Mouse (Mus musculus) neural tube, embryonic 13.5 days (tissue): ENCODE data around the gene Tle2. TPM values are rescaled to one million over a fixed set of nuclear protein-coding genes. Genes with fewer than 3 reads are reported as not detected.
A peak's percentile ranks its signal among the peaks of the same experiment; 100 is the strongest.

Experiments
- ATAC-seq: fragments of 200-750 bp; cut with Nextera tagmentation; 2 replicates; pipeline ENCODE4 v1.8.0; 2017; ENCODE audit warnings: low read depth, mild to moderate bottlenecking, moderate TSS enrichment, moderate library complexity
- H3K27ac ChIP-seq: fragments of 300-500 bp; sonication (generic); replicated peaks from 2 replicates; pipeline ENCODE4 v1.5.1; 2015; ENCODE audit warnings: moderate library complexity, mild to moderate bottlenecking, inconsistent platforms
- H3K27me3 ChIP-seq: fragments of 300-500 bp; sonication (generic); 2 replicates; pipeline ENCODE4 v1.6.1; 2015; ENCODE audit warnings: mild to moderate bottlenecking, inconsistent platforms
- H3K36me3 ChIP-seq: fragments of 300-500 bp; sonication (generic); 2 replicates; pipeline ENCODE4 v1.6.1; 2015; ENCODE audit warnings: mild to moderate bottlenecking, inconsistent platforms
- H3K4me1 ChIP-seq: fragments of 300-500 bp; sonication (generic); replicated peaks from 2 replicates; pipeline ENCODE4 v1.6.1; 2015; ENCODE audit warnings: inconsistent platforms
- H3K4me2 ChIP-seq: fragments of 300-500 bp; sonication (generic); 2 replicates; pipeline ENCODE4 v1.6.1; 2015; ENCODE audit warnings: inconsistent platforms, mild to moderate bottlenecking, moderate library complexity
- H3K4me3 ChIP-seq: fragments of 300-500 bp; sonication (generic); 2 replicates; pipeline ENCODE4 v1.5.1; 2015; ENCODE audit warnings: mild to moderate bottlenecking, inconsistent platforms
- H3K9ac ChIP-seq: fragments of 300-500 bp; sonication (generic); 2 replicates; pipeline ENCODE4 v1.6.1; 2015; ENCODE audit warnings: moderate library complexity, mild to moderate bottlenecking, inconsistent platforms
- H3K9me3 ChIP-seq: fragments of 300-500 bp; sonication (generic); 2 replicates; pipeline ENCODE4 v1.6.1; 2016; ENCODE audit warnings: inconsistent platforms
- WGBS: fragments of 180-500 bp; shearing (Covaris S2); methylation state at CpG from one replicate; pipeline ENCODE4 v1.1.7; 2015; 5-methylcytosine and 5-hydroxymethylcytosine counted together
- polyA plus RNA-seq: library from polyadenylated mRNA; unstranded; fragments of >200 nt; fragmentation: Nextera tagmentation; extraction: Ambion mirVana; gene quantifications from 2 replicates; pipeline ENCODE4 v1.2.1, GENCODE M21; 2015

The Tle2 gene
- polyA plus RNA-seq, 1 experiment from 2014 or later: 32.9 TPM

GRCm38 (mm10) chr10:81600738-81601203, 26.4 kb downstream of the Tle2 start, which contains the start of gene Tle6:
Gene Tle6, minus strand, starts transcription at chr10:81601073.
- Histone ChIP-seq H3K4me2 (peak within 1 kb of the TSS; percentile 51), H3K4me3 (peak within 1 kb of the TSS; percentile 18; the same call in 1 of the 2 replicates), H3K36me3 (no peaks in the 10 kb centered on the region), H3K9me3 (no peaks in the 10 kb centered on the region), H3K27ac (no peak within 1 kb of the TSS), H3K9ac (peak within 1 kb of the TSS; percentile 27; the same call in 1 of the 2 replicates), H3K4me1 (peaks cover 62% of the 10 kb centered on the region), H3K27me3 (peaks cover 36% of the 10 kb centered on the region)
- under 1% methylated on average over 28 of the region's 28 CpGs for WGBS
- ATAC-seq: peak; percentile 72

- WGBS: 18% methylated on average over 7 of the region's 7 CpGs
- peaks cover 56% of the 10 kb centered on the region for H3K4me1 ChIP-seq
Measured at GRCm38 (mm10) chr10:81601396-81601905, 27.1 kb downstream of the Tle2 start.

GRCm38 (mm10) chr10:81602741-81603151, 28.4 kb downstream of the Tle2 start:
- ATAC-seq: no peak
- H3K27ac ChIP-seq: peak overlapping the region; percentile 42; the same call in 1 of the 2 replicates
- H3K9me3 ChIP-seq: no peaks in the 10 kb centered on the region
- 14% methylated on average over 4 of the region's 4 CpGs for WGBS
- H3K9ac ChIP-seq: no peak overlapping the region
- no peaks in the 10 kb centered on the region for H3K36me3 ChIP-seq
- peaks cover 52% of the 10 kb centered on the region for H3K4me1 ChIP-seq
- H3K4me2 ChIP-seq: no peak overlapping the region
- no peak overlapping the region for H3K4me3 ChIP-seq
- peaks cover 30% of the 10 kb centered on the region for H3K27me3 ChIP-seq

More at GRCm38 (mm10) chr10:81601396-81601905, 27.1 kb downstream of the Tle2 start:
- peak overlapping the region; percentile 51 for H3K4me2 ChIP-seq
- H3K36me3 ChIP-seq: no peaks in the 10 kb centered on the region
- peak overlapping the region; percentile 27; the same call in 1 of the 2 replicates for H3K9ac ChIP-seq
- no peak overlapping the region for H3K4me3 ChIP-seq
- H3K9me3 ChIP-seq: no peaks in the 10 kb centered on the region
- no peak for ATAC-seq
- H3K27me3 ChIP-seq: peaks cover 31% of the 10 kb centered on the region
- no peak overlapping the region for H3K27ac ChIP-seq

- H3K4me1 ChIP-seq: peaks cover 47% of the 10 kb centered on the region
- H3K9me3 ChIP-seq: no peaks in the 10 kb centered on the region
- H3K4me3 ChIP-seq: no peak overlapping the region
- 82% methylated on average over 12 of the region's 12 CpGs for WGBS
- peak overlapping the region; percentile 59; the same call in 1 of the 2 replicates for H3K4me2 ChIP-seq
- peak overlapping the region; percentile 47 for H3K9ac ChIP-seq
- 0 out of 2 replicates have a peak, but pooled peaks cover 1% of the 10 kb centered on the region for H3K36me3 ChIP-seq
- H3K27me3 ChIP-seq: peaks cover 16% of the 10 kb centered on the region
- peak; percentile 2; the same call in 1 of the 2 replicates for ATAC-seq
- H3K27ac ChIP-seq: no peak overlapping the region; the same call in 1 of the 2 replicates
Measured at GRCm38 (mm10) chr10:81604019-81604967, 29.9 kb downstream of the Tle2 start.

GRCm38 (mm10) chr10:81604968-81605665, 30.8 kb downstream of the Tle2 start:
- Histone ChIP-seq H3K4me3 (peak overlapping the region; percentile 36), H3K4me1 (peaks cover 47% of the 10 kb centered on the region), H3K27me3 (peaks cover 8% of the 10 kb centered on the region; the same call in 1 of the 2 replicates), H3K4me2 (peak overlapping the region; percentile 59), H3K27ac (peak overlapping the region; percentile 91), H3K9me3 (no peaks in the 10 kb centered on the region), H3K9ac (peak overlapping the region; percentile 62), H3K36me3 (0 out of 2 replicates have a peak, but pooled peaks cover 3% of the 10 kb centered on the region)
- WGBS: 20% methylated on average over 29 of the region's 29 CpGs
- ATAC-seq: peak; percentile 15

- Histone ChIP-seq H3K4me1 (peaks cover 45% of the 10 kb centered on the region), H3K4me2 (peak overlapping the region; percentile 59), H3K27me3 (peaks cover 6% of the 10 kb centered on the region; the same call in 1 of the 2 replicates), H3K36me3 (0 out of 2 replicates have a peak, but pooled peaks cover 3% of the 10 kb centered on the region), H3K4me3 (peak overlapping the region; percentile 36), H3K9ac (peak overlapping the region; percentile 62), H3K27ac (peak overlapping the region; percentile 91), H3K9me3 (no peaks in the 10 kb centered on the region)
- peak; percentile 25 for ATAC-seq
- 5% methylated on average over 14 of the region's 14 CpGs for WGBS
Measured at GRCm38 (mm10) chr10:81605666-81605973, 31.3 kb downstream of the Tle2 start.

- peaks cover 40% of the 10 kb centered on the region for H3K4me1 ChIP-seq
- under 1% methylated on average over 39 of the region's 39 CpGs for WGBS
- peak within 1 kb of the TSS; percentile 51 for H3K4me3 ChIP-seq
Measured at GRCm38 (mm10) chr10:81605974-81606751, 31.8 kb downstream of the Tle2 start, which contains the start of gene BC025920. Gene BC025920, plus strand, starts transcription at chr10:81606270.

GRCm38 (mm10) chr10:81608308-81608707, 33.9 kb downstream of the Tle2 start:
- Histone ChIP-seq H3K9ac (no peak overlapping the region), H3K27ac (no peak overlapping the region), H3K27me3 (no peaks in the 10 kb centered on the region; the same call in 1 of the 2 replicates), H3K4me3 (no peak overlapping the region), H3K36me3 (0 out of 2 replicates have a peak, but pooled peaks cover 3% of the 10 kb centered on the region), H3K9me3 (no peaks in the 10 kb centered on the region), H3K4me1 (peaks cover 23% of the 10 kb centered on the region), H3K4me2 (no peak overlapping the region)
- WGBS: 95% methylated on average over 1 of the region's 1 CpGs
- ATAC-seq: no peak

More at GRCm38 (mm10) chr10:81605974-81606751, 31.8 kb downstream of the Tle2 start, which contains the start of gene BC025920:
- Histone ChIP-seq H3K27ac (peak within 1 kb of the TSS; percentile 91), H3K36me3 (0 out of 2 replicates have a peak, but pooled peaks cover 3% of the 10 kb centered on the region), H3K9me3 (no peaks in the 10 kb centered on the region), H3K4me2 (peak within 1 kb of the TSS; percentile 76), H3K27me3 (peaks cover 6% of the 10 kb centered on the region; the same call in 1 of the 2 replicates), H3K9ac (peak within 1 kb of the TSS; percentile 70)
- peak; percentile 85 for ATAC-seq

- H3K4me1 ChIP-seq: no peaks in the 10 kb centered on the region
- no peak for ATAC-seq
- 0 out of 2 replicates have a peak, but pooled peaks cover 3% of the 10 kb centered on the region for H3K36me3 ChIP-seq
- 60% methylated on average over 3 of the region's 3 CpGs for WGBS
- no peaks in the 10 kb centered on the region; the same call in 1 of the 2 replicates for H3K27me3 ChIP-seq
- no peaks in the 10 kb centered on the region for H3K9me3 ChIP-seq
- no peak overlapping the region for H3K4me3 ChIP-seq
- H3K4me2 ChIP-seq: no peak overlapping the region
- H3K9ac ChIP-seq: no peak overlapping the region
- H3K27ac ChIP-seq: no peak overlapping the region
Measured at GRCm38 (mm10) chr10:81612779-81613178, 38.4 kb downstream of the Tle2 start.

- Histone ChIP-seq H3K36me3 (peaks cover 3% of the 10 kb centered on the region; the same call in 1 of the 2 replicates), H3K4me2 (0 out of 2 replicates have a peak overlapping the region, but pooled peaks have one; percentile 7), H3K27me3 (no peaks in the 10 kb centered on the region; the same call in 1 of the 2 replicates), H3K27ac (no peak overlapping the region), H3K4me1 (no peaks in the 10 kb centered on the region), H3K9me3 (no peaks in the 10 kb centered on the region), H3K4me3 (no peak overlapping the region), H3K9ac (no peak overlapping the region)
- no peak for ATAC-seq
- 24% methylated on average over 6 of the region's 6 CpGs for WGBS
Measured at GRCm38 (mm10) chr10:81615486-81615885, 41.1 kb downstream of the Tle2 start.
